Mouse (Mus musculus): ENCODE measurements at regions not wholly inside any gene's neighbourhood (a gene's known extent, or its start where the extent isn't known, plus 50 kb on each side); places are given as distances from the start of the nearest gene placed in this dataset.
A peak's percentile ranks its signal among the peaks of the same experiment; 100 is the strongest.
"Not testable (repeated sequence)": the region's sequence is repeated elsewhere in the genome, so short reads cannot be mapped to it uniquely, and the experiment has no call there.

DNA sequence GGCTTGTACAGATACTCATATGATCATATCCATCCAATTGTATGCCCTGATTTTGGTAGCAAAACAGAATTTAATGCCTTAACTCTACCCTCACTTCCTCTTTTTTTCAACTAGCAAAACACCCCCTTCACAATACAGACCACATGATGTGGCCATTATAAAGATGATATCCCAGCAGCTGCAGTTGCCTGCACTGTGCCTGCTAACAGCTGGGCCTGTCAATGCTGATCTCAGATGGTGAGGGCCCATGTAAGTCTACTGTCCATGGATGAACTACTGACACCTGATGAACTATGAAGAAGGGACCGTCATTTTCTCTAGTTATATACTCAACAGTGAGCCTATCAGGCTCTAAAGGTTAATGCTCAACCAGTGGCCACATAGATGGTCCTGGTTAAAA, 191.8 kb upstream of the Fmr1 start:
- no peak for DNase-seq (ENCODE audit: low spot score)

DNA sequence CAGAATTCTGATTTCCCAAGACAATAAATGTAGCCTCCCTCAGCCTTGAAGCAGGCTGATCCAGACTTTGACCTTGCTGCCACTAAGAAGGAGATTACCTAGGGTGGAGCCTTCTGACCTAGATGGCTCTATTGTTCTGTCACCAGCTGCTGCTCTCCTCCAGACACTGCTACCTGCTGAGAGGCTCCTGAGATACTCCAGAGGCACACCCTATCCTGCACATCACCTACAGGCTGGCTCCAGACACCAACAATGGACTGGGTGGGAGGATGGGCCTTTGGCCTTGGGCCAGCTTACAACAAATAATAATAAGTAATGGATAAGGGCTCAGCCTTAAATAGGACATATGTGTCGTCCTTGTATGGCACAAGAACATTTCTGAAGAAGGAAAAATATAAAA, 186.3 kb upstream of the Fmr1 start:
- not testable (repeated sequence) for DNase-seq (ENCODE audit: low spot score)

DNA sequence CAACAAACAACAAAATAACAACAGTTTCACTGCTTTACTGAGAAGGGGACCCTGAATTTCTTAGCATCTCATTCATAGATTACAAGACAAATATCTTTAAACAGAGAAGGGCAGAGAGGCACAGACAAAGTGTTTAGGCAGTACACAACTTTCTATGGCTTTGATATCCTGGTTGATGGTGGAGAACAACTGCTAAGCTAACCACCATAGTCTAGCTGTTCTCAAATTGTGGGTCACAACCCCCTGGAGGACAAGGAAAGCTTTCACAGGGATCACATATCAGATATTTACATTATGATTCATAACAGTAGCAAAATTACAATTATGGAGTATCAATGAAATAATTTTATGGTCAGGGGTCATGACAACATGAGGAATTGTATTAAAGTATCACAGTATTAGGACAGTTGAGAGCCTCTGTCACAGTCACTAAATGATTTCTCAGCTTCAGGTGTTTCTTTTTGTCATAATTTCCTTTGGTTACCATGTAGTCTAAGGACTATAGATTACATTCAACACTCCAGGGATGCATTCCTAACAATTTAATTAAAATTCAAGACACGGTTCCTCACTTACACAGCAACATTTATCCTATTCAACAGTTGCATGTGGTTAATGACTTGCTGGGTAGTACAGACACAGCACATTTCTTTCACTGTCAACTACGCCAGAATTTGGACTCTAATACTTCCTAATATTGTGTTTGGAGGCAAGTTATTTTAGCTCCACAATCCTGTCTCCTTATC, 183.8 kb upstream of the Fmr1 start:
- no peak for DNase-seq (ENCODE audit: low spot score)

DNA sequence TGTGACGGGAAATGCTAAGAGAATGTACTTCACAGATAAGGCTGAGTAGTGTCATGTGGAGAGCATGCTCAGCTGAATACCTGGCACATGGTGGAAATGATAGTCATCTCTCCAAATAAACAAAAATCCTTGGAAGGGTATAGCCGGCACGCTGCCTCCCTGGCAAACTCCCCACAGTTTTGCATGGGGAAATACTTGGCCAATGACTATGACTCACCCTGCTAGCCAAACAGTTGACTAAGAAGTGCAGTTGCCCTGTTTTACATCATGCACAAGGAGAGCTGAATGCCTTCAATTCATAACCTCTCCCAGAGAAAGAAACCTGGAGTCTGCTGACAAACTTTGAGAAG, 183.2 kb upstream of the Fmr1 start:
- DNase-seq (ENCODE audit: low spot score): peak; percentile 88

DNA sequence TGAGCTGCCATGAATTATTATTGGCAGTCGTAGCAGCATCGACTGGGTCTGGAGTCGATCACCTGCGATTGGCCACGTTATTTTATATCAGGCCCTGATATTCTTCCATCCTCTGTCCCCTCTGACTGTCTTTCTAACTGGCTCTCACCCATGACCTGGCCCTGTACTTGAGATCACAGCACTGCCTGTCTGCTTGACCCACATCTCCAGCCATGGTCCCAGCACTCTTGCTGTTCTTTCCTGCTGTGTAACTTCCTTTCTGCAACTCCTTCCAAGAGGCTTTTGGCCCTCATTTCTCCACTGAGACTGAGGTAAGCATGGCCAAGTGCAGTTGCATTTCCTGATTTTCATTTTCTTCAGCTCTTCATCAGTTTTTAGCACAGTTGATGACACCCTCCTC, 182.6 kb upstream of the Fmr1 start:
- DNase-seq (ENCODE audit: low spot score): peak; percentile 66

DNA sequence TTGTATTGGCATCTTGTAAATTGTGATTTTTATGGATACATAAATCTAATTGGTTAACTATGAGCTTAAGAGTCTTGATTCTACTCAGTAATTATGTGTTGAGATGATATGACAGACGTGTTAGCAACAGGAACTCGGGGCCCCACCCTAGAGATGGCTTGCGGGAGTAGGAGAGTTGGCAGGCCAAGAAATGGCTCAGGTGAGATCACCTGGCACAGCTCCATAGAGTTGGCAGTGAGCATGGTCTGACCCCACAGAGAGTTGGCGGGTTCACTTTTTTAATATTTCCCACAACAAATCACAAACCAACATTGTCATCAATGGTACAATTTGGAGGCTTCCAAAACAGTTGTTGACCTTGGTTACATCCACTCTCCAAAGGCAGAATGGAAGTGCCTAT, 180.5 kb upstream of the Fmr1 start:
- DNase-seq (ENCODE audit: low spot score): no peak

DNA sequence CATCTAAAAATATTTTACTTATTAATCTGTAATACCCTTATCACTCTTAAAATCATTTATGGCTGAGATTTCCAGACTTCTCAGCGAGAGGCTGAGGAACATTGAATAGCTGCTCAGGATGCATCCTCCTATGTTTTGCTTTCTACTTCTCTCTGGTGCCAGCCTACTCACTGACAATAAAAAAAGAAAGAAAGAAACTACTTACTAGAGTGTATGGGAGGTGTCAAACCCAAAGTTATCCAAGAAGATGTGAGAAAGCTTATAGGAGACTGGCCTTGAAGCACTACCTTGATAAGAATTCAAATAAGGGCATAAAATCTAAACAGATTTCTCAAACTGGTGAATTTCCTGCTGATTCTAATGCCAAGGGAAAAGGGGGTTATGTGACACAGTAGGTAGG, 175.4 kb upstream of the Fmr1 start:
- DNase-seq (ENCODE audit: low spot score): no peak

DNA sequence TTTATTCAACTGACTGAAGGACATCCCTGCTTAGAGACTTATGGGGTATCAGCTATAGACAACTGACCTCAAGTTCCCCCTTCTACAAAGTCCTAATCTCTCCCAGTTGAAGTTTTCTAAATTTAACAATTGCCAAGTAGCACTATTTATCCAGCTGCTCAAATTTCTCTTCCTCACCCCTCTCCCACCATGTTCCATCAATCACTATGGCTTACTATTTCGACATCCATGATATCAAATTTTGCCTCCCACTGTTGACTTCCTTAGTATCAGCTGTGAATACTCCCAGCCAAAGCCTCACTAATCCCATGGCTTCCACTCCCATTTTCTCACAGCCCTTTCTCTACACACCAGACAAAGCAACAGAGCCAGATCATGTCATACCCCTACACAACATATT, 170.7 kb upstream of the Fmr1 start:
- DNase-seq (ENCODE audit: low spot score): peak; percentile 11

DNA sequence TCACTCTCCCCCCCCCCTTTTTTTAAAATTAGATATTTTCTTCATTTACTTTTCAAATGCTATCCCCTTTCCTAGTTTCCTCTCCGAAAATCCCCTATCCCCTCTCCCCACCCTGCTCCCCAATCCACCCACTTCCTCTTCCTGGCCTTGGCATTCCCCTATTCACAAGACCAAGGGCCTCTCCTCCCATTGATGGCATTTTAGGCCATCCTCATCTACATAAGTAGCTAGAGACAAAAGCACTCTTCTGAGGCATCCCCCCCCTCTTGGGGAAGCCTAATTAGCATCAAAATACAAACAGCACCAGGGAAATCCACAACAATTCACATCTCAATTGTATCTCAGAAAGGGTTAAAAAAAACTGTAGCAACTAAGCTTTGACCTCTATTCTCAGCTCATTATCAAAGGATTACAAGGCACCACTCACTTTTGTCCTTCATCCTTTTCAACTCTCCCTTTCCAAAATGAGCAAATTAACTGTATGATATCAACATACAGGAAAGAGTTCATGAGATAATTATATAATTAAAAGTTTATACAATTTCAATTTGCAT, 166.1 kb upstream of the Fmr1 start:
- no peak for DNase-seq (ENCODE audit: low spot score)

DNA sequence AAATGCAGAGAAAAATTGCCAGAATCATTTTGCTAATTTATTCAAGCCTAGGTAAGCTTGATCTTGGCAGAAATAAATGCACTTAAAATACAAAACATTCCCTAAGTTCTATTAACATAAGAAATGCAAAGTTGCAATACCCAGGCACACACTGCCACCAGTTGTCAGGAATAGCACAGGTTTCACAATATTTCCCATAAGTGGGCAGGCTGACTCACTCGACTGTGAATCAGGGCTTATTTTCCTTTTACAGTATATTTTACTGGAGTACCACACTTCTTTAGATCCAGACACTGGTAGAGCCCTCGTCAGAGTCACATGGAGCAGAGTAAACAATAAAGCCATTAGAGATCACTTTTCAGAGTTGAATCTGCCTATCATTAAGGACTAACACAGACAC, 131.8 kb upstream of the Fmr1 start:
- DNase-seq (ENCODE audit: low spot score): peak; percentile 46

DNA sequence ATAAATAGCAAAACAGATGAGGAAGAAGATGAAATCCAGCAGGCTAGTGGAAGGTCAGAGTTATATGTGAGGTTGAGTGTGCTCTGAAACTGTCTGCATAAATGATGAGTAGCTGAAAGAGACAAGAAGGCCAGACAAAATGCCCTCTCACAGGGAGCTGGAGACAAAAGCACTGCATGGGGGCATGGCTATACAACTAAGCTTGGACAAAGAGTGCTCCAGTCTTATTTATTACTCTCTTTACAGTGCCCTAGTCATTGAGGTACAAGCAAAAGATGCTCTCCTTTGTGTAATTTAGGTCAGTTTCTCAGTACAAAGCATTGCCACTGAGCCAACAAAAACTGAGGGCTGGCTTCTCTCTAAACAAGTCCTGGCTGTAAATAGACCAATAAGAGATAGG, 124.3 kb upstream of the Fmr1 start:
- no peak for DNase-seq (ENCODE audit: low spot score)

DNA sequence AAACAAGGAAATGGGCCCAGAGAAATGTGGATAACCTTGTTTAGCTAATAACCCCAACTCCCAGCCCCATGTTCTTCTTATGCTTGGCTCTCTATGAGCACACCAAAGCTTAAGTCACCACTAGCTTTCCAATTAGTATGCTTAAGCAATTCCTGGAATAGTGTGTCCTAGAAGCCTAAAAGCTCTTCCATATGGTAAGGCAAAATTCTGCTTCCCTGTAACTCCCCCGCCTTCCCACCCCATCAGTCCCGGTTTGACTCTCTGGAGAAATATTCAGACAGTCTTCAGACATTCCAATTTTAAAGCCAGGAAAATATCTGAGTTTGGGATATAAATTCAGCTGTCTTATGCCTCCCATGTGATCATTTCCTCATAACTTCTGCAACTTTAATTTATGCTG, 120.6 kb upstream of the Fmr1 start:
- no peak for DNase-seq (ENCODE audit: low spot score)

DNA sequence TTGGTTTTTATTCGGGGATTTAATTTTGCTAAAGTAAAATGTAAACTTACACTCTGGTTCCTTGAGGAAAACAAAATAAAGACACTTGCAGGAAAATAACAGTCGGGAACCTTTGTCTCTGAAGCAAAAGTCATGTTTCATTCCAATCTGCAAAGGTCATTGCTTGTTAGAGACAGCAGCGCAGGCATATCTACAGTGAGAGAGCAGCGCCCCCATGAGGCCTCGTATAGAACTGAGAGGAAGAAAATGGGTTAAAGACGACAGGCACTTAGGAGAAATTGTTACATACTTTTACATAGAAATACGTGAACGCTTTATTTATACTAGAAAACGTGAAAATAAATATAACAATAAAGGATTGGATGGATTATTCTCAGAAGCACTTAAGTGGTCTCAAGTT, 93.1 kb upstream of the Fmr1 start:
- peak; percentile 90 for DNase-seq (ENCODE audit: low spot score)

DNA sequence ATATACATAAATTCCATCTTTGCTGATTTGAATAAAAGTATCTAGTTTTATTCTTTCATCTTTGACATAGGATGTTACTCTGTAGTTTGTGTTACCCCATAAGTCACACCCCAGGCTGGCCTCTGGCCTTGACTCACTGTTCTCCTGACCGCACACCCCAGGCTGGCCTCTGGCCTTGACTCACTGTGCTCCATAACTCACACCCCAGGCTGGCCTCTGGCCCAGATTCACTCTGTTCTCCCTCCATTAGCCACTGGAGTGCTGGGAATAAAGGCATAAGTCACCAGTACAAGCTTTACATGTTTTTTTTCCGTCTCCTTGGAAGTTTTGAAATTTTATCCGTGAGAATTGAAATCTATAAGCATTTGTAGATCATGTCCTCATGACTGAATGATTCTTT, 56.2 kb upstream of the Fmr1 start:
- DNase-seq (ENCODE audit: low spot score): peak; percentile 79

Measured in adipocyte (in vitro differentiated cells).